Mouse (Mus musculus): Measurements from ENCODE around the gene Mtfr1l. TPM values are rescaled to one million over a fixed set of nuclear protein-coding genes. Genes with fewer than 3 reads are reported as not detected.
A peak's percentile ranks its signal among the peaks of the same experiment; 100 is the strongest.

Mtfr1l gene
- polyA plus RNA-seq, 1 experiment from 2014 or later = 179 TPM

GRCm38 (mm10) chr4:134480864-134481263 lies 54.3 kb downstream of the Mtfr1l start:
- Histone ChIP-seq H3K4me2 (no peak overlapping the region), H3K4me3 (no peak overlapping the region), H3K27ac (replicated peaks) (no peak overlapping the region), H3K36me3 (peaks cover 13% of the 10 kb centered on the region), H3K4me1 (replicated peaks) (peaks cover 15% of the 10 kb centered on the region), H3K9ac (no peak overlapping the region), H3K9me3 (no peaks in the 10 kb centered on the region), H3K27me3 (no peaks in the 10 kb centered on the region)
- ATAC-seq (ENCODE audit: low FRiP score, low read depth) = no peak
- WGBS = 25% methylated on average over 6 of the region's 6 CpGs

- H3K4me2 ChIP-seq = no peak overlapping the region
- no peak for ATAC-seq (ENCODE audit: low FRiP score, low read depth)
- no peaks in the 10 kb centered on the region for H3K9me3 ChIP-seq
- H3K9ac ChIP-seq = no peak overlapping the region
- no peaks in the 10 kb centered on the region for H3K27me3 ChIP-seq
- no peak overlapping the region for H3K4me3 ChIP-seq
- peaks cover 23% of the 10 kb centered on the region for H3K36me3 ChIP-seq
- H3K4me1 ChIP-seq (replicated peaks) = peaks cover 19% of the 10 kb centered on the region
- H3K27ac ChIP-seq (replicated peaks) = no peak overlapping the region
- 87% methylated on average over 4 of the region's 4 CpGs for WGBS
Observed at GRCm38 (mm10) chr4:134479839-134480238, 55.3 kb downstream of the Mtfr1l start.

GRCm38 (mm10) chr4:134478031-134478430 lies 57.2 kb downstream of the Mtfr1l start:
- Histone ChIP-seq H3K4me2 (no peak overlapping the region), H3K9ac (no peak overlapping the region), H3K36me3 (peaks cover 37% of the 10 kb centered on the region), H3K4me1 (replicated peaks) (peaks cover 26% of the 10 kb centered on the region), H3K4me3 (no peak overlapping the region), H3K27ac (replicated peaks) (peak overlapping the region; percentile 50), H3K9me3 (no peaks in the 10 kb centered on the region), H3K27me3 (no peaks in the 10 kb centered on the region)
- 5% methylated on average over 9 of the region's 9 CpGs for WGBS
- peak; percentile 63 for ATAC-seq (ENCODE audit: low FRiP score, low read depth)

- H3K27ac ChIP-seq (replicated peaks) = peak overlapping the region; percentile 50
- no peak; the same call in 1 of the 2 replicates for ATAC-seq (ENCODE audit: low FRiP score, low read depth)
- 89% methylated on average over 8 of the region's 8 CpGs for WGBS
- no peaks in the 10 kb centered on the region for H3K27me3 ChIP-seq
- H3K4me2 ChIP-seq = no peak overlapping the region
- no peak overlapping the region for H3K4me3 ChIP-seq
- H3K9ac ChIP-seq = no peak overlapping the region
- H3K4me1 ChIP-seq (replicated peaks) = peaks cover 37% of the 10 kb centered on the region
- H3K9me3 ChIP-seq = no peaks in the 10 kb centered on the region
- peaks cover 47% of the 10 kb centered on the region for H3K36me3 ChIP-seq
Observed at GRCm38 (mm10) chr4:134476899-134477298, 58.3 kb downstream of the Mtfr1l start.

Small RNAs within 50 kb of the gene (microRNA-seq; reads per million reads assigned to microRNA genes)
- gene Mir6403 = not detected

Other genes starting within 250 kb of the Mtfr1l start
- 35.7 and 36.6 TPM in 2 replicates for gene Pdik1l, start 247.5 kb downstream of the Mtfr1l start, polyA plus RNA-seq (2015; fragmentation: Nextera tagmentation; extraction: Ambion mirVana)
- 0.41 and 0.56 TPM in 2 replicates for gene Trim63, start 220.3 kb downstream of the Mtfr1l start, polyA plus RNA-seq (2015; fragmentation: Nextera tagmentation; extraction: Ambion mirVana)
- gene Slc30a2, start 192.2 kb downstream of the Mtfr1l start, polyA plus RNA-seq (2015; fragmentation: Nextera tagmentation; extraction: Ambion mirVana) = 0.16 and 0.33 TPM in 2 replicates
- 0.45 and 0.51 TPM in 2 replicates for gene Extl1, start 151.5 kb downstream of the Mtfr1l start, polyA plus RNA-seq (2015; fragmentation: Nextera tagmentation; extraction: Ambion mirVana)
- gene Pafah2, start 139.1 kb downstream of the Mtfr1l start, polyA plus RNA-seq (2015; fragmentation: Nextera tagmentation; extraction: Ambion mirVana) = 7.6 and 8.1 TPM in 2 replicates
- 5,846 and 6,036 TPM in 2 replicates for gene Stmn1, start 67.1 kb downstream of the Mtfr1l start, polyA plus RNA-seq (2015; fragmentation: Nextera tagmentation; extraction: Ambion mirVana)
- gene Paqr7, start 38.7 kb downstream of the Mtfr1l start, polyA plus RNA-seq (2015; fragmentation: Nextera tagmentation; extraction: Ambion mirVana) = 30.4 and 35.2 TPM in 2 replicates
- gene Aunip, start 24.4 kb downstream of the Mtfr1l start, polyA plus RNA-seq (2015; fragmentation: Nextera tagmentation; extraction: Ambion mirVana) = 2.0 and 2.9 TPM in 2 replicates
- 31.2 and 32.0 TPM in 2 replicates for gene Selenon, start 16.8 kb upstream of the Mtfr1l start, polyA plus RNA-seq (2015; fragmentation: Nextera tagmentation; extraction: Ambion mirVana)
- gene Man1c1, start 168.9 kb upstream of the Mtfr1l start, polyA plus RNA-seq (2015; fragmentation: Nextera tagmentation; extraction: Ambion mirVana) = 5.8 and 6.1 TPM in 2 replicates
- gene Ldlrap1, start 232.6 kb upstream of the Mtfr1l start, polyA plus RNA-seq (2015; fragmentation: Nextera tagmentation; extraction: Ambion mirVana) = 2.6 and 2.7 TPM in 2 replicates

Measured in hindbrain, embryonic 15.5 days (tissue).